Mouse (Mus musculus) c-Kit-positive CD71-positive TER-119-negative erythroid progenitor cells, embryonic 14.5 days (primary cell): ENCODE results near the gene Slc2a8.

Experiments used
- DNase-seq: peaks from one replicate; pipeline ENCODE4 v3.0.0-alpha.2; 2013; ENCODE audit warnings: low read depth

Slc2a8 gene

GRCm38 (mm10) chr2:32928947-32929829, 52.7 kb downstream of the Slc2a8 start:
- no peak for DNase-seq

- DNase-seq = no peak
Observed at GRCm38 (mm10) chr2:32928235-32928946, 53.5 kb downstream of the Slc2a8 start.

DNA sequence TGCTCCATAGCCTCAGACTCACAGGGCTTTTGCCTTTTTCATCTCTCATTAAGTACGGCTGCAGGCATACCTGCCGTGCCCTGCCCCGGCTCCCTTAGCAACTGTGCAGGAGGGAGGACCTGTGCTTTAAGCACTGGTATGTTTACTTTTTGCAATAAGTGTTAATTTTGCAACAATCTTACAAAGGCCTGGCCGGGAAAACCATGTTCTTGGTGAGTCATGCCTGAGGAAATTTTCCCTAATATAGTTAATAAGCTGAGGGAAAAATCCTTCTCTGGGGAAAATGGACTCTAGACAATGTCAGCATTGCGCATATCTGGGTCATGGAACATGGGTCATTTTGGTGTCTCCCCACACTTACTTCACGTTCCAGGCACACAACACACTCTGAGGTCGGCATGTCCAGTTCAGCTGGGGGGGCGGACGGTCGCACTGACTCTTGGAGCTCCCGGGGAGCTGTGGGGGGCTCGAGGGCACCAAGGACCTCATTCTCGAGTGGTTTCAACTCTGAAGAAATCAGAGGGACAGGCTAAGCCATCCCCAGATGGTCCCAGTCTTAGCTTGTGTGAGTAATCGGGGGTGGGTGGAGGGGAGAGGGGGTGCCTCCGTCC, 54.2 kb downstream of the Slc2a8 start:
- no peak for DNase-seq

GRCm38 (mm10) chr2:32926330-32927075, 55.4 kb downstream of the Slc2a8 start:
- no peak for DNase-seq

DNA sequence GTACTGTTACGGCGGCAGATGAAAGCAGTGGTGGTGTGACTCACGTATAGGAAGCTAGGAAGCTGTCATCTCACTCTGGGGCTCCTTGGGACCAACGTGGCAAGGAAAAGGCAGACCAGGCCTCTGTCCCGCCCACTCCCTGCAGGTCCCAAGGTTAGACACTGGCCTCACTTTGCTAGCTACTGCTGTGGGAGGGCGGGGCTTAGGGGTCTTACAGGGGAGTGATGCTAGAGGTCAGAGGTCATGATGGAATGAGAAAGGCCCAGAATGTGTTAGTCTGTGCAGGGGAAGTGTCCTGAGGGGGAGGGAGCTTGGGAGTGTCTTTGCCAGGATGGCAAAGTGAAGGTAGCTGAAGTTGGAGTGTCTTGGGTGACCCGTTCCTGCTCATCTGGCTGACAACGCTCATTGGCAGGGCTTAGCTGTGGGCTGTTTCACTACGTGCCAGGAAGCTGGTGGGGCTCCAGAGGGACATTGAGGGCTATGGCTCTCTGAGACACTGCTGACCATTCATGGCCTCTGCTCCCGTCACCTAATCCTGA, 57.5 kb downstream of the Slc2a8 start:
- no peak for DNase-seq

DNA sequence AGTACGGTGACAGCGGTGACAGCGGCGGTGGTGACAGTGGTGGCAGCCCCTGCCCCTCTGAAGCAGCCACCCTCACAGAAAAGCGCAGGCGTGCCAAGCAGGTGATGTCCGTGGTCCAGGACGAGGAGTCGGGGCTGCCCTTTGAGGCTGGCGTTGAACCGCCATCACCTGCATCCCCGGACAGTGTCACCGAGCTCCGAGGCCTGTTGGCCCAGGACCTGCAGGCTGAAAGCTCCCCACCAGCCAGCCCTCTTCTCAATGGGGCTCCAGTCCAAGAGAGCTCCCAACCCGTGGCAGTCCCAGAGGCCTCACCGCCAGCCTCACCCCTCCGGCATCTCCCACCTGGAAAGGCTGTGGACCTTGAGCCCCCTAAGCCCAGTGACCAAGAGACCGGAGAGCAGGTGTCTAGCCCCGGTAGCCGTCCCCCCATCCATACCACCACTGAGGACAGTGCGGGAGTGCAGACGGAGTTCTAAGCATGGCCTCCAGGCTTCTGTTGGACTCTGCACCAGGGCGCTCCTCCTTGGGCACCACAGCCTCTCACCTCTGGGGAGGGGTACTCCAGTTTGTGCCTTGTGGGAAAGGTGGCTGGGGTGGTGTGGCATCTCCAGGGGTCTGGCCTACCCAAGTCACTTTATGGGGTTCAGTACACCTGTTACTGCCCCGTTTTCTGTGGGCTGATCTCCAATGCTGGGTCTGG, 58.2 kb downstream of the Slc2a8 start:
- no peak for DNase-seq
